Mouse (Mus musculus) forebrain, embryonic 13.5 days (tissue): ENCODE measurements around the gene Itga11. TPM values are rescaled to one million over a fixed set of nuclear protein-coding genes. Genes with fewer than 3 reads are reported as not detected.
A peak's percentile ranks its signal among the peaks of the same experiment; 100 is the strongest.
"Not testable (repeated sequence)": the region's sequence is repeated elsewhere in the genome, so short reads cannot be mapped to it uniquely, and the experiment has no call there.

Source experiments
- ATAC-seq: fragments of 200-750 bp; cut with Nextera tagmentation; 2 replicates; pipeline ENCODE4 v1.8.0; 2017
- H3K27ac ChIP-seq: fragments of 300-500 bp; sonication (generic); 2 replicates; pipeline ENCODE4 v1.5.1; 2015; ENCODE audit warnings: inconsistent platforms, mild to moderate bottlenecking, moderate library complexity
- H3K27me3 ChIP-seq: fragments of 300-500 bp; sonication (generic); 2 replicates; pipeline ENCODE4 v1.6.1; 2015; ENCODE audit warnings: mild to moderate bottlenecking, inconsistent platforms
- H3K36me3 ChIP-seq: fragments of 300-500 bp; sonication (generic); 2 replicates; pipeline ENCODE4 v1.6.1; 2015; ENCODE audit warnings: mild to moderate bottlenecking, inconsistent platforms; ENCODE audit not compliant: poor library complexity, severe bottlenecking
- H3K4me1 ChIP-seq: fragments of 300-500 bp; sonication (generic); 2 replicates; pipeline ENCODE4 v1.6.1; 2015; ENCODE audit warnings: inconsistent platforms
- H3K4me2 ChIP-seq: fragments of 300-500 bp; sonication (generic); 2 replicates; pipeline ENCODE4 v1.6.1; 2015; ENCODE audit warnings: inconsistent platforms, mild to moderate bottlenecking, moderate library complexity
- H3K4me3 ChIP-seq: fragments of 300-500 bp; sonication (generic); 2 replicates; pipeline ENCODE4 v1.5.1; 2015; ENCODE audit warnings: mild to moderate bottlenecking, inconsistent platforms
- H3K9ac ChIP-seq: fragments of 300-500 bp; sonication (generic); 2 replicates; pipeline ENCODE4 v1.6.1; 2015; ENCODE audit warnings: mild to moderate bottlenecking, inconsistent platforms
- H3K9me3 ChIP-seq: fragments of 300-500 bp; sonication (generic); replicated peaks from 2 replicates; pipeline ENCODE4 v1.6.1; 2016; ENCODE audit warnings: inconsistent platforms
- WGBS: fragments of 180-500 bp; shearing (Covaris S2); methylation state at CpG from one replicate; pipeline ENCODE4 v1.1.7; 2015; 5-methylcytosine and 5-hydroxymethylcytosine counted together
- polyA plus RNA-seq: library from polyadenylated mRNA; unstranded; fragments of >200 nt; fragmentation: Nextera tagmentation; extraction: Ambion mirVana; gene quantifications from 2 replicates; pipeline ENCODE4 v1.2.1, GENCODE M21; 2015

Itga11 gene
- polyA plus RNA-seq, 1 experiment from 2014 or later = 1.1 TPM

DNA sequence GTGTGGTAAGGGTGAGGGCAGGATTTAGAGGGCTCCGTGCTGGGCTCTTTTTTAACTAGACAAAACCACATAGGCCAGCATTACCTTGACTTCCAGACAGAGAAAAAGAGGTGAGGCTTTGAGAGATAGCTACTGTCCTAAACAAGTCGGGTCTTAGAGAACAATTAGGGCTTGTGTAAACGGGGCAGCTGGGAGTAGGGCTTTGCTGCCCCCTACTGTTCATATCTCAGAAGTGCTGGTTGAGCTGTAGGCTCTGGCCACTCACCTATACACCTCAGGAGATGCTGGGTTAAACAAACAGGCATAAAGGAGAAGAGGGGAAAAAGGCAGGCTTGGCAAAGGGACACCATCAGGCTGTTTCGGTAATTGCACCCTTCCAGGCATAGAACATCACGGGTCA lies 99.8 kb downstream of the Itga11 start:
- 7% methylated on average over 5 of the region's 5 CpGs for WGBS
- Histone ChIP-seq H3K9ac (no peak overlapping the region), H3K4me3 (no peak overlapping the region), H3K27me3 (no peaks in the 10 kb centered on the region), H3K4me1 (peaks cover 9% of the 10 kb centered on the region), H3K27ac (no peak overlapping the region), H3K9me3 (no peaks in the 10 kb centered on the region), H3K36me3 (no peaks in the 10 kb centered on the region), H3K4me2 (no peak overlapping the region)
- ATAC-seq = peak; percentile 55; the same call in 1 of the 2 replicates

DNA sequence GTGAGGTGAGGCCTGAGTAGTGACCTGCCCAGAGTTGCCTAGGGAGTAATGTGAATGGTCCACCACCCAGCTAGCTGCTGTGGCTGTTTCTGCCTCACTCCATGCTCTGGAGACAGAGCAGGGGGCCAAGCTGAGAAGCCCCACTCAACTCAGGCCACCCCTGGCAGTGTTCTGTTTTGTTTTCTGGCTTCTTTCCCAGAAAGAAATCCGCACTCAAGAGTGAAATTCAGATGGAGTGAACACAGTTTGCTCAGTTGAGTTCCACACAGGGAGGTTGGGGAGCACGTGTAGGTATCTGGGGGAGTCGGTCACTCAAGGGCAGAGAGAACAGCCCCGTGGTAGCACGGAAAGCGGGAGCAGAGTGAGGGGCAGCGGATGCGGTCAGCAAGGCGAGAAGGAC lies 101.1 kb downstream of the Itga11 start:
- 89% methylated on average over 9 of the region's 9 CpGs for WGBS
- H3K4me3 ChIP-seq = no peak overlapping the region

DNA sequence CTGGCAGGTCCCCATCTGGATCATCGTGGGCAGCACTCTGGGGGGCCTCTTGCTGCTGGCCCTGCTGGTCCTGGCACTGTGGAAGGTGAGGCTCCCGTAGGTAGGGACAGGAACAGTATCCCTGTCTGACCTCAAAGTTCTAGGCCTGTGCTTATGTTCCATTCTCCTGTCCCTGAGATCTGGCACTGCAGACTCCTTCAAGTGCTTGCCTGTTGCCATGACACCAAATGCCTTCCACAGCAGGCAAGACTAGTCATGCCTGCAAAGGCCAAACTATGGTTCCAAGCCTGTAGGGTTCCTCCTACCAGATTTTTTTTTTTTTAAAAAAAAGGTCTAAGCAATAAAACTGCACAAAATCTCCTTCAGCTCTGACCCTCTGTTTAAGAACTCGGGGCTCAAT lies 104.3 kb downstream of the Itga11 start:
- Histone ChIP-seq H3K4me1 (peaks cover 25% of the 10 kb centered on the region), H3K36me3 (no peaks in the 10 kb centered on the region), H3K27me3 (no peaks in the 10 kb centered on the region), H3K4me2 (no peak overlapping the region), H3K9me3 (no peaks in the 10 kb centered on the region), H3K9ac (no peak overlapping the region), H3K4me3 (no peak overlapping the region), H3K27ac (0 out of 2 replicates have a peak overlapping the region, but pooled peaks have one; percentile 7)
- 62% methylated on average over 3 of the region's 3 CpGs for WGBS
- no peak for ATAC-seq

More for the DNA sequence above, 101.1 kb downstream of the Itga11 start:
- Histone ChIP-seq H3K9ac (no peak overlapping the region), H3K4me2 (no peak overlapping the region), H3K27me3 (no peaks in the 10 kb centered on the region), H3K4me1 (peaks cover 22% of the 10 kb centered on the region), H3K36me3 (no peaks in the 10 kb centered on the region), H3K27ac (no peak overlapping the region), H3K9me3 (no peaks in the 10 kb centered on the region)
- no peak for ATAC-seq

DNA sequence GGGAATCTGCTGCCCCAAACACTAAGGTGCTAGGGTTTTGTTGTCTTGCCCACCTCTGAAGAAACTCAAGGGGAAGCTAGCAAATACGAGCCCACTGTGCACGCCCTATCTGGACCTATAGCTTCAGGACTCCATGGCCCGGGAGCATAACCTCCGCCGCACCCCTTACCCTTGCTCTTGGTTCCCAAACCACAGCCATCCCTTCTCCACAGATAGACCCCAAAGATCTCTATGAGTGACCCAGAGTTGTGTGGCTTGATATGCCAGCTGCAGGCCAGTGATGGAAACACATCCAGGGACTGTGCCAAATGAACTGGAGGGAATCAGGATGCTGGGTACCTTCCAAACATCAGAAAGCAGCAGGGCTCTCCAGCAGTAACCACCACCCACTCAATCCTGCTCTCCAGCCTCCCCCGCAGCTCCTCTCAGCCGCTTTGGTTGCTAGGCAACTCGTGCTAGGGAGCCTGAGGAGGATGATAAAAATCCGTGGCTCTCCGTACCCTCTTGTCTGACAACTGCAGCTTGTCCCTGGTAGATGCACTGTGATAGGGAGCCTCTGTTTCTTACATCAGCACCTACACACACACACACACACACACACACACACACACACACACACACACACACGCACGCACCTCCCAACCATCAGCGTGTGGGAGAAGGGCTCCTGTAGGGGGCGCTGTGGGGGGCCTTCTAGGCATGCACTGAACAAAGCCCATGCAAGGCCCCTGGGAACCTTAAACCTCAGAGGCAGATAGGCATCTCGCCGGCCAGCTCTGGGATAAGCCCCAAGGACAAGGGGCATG lies 105.6 kb downstream of the Itga11 start:
- H3K9ac ChIP-seq = peak overlapping the region; percentile 16; the same call in 1 of the 2 replicates
- WGBS = 30% methylated on average over 16 of the region's 16 CpGs
- peak overlapping the region; percentile 74 for H3K27ac ChIP-seq
- H3K36me3 ChIP-seq = no peaks in the 10 kb centered on the region
- H3K4me3 ChIP-seq = peak overlapping the region; percentile 12
- no peaks in the 10 kb centered on the region for H3K9me3 ChIP-seq
- peak overlapping the region; percentile 43 for H3K4me2 ChIP-seq
- no peaks in the 10 kb centered on the region for H3K27me3 ChIP-seq
- peaks cover 25% of the 10 kb centered on the region for H3K4me1 ChIP-seq
- peak; percentile 84 for ATAC-seq

DNA sequence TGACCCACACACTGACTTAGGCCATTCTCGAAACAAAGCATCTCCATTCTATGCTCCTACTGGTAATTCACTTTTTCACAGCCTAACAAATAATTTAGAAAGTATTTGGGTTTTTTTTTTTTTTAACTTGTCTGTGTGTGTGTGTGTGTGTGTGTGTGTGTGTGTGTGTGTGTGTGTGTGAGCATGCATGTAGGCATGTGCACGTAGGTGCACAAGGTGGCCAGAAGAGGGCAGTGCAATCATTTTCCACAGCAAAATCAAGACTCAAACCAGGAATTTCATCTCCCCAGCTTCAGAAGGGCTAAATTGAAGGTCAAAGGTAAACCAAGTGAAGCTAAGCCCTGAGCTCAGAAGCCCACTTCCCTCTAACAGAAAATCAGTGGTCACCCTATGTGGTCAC lies 106.6 kb downstream of the Itga11 start:
- no peak overlapping the region for H3K9ac ChIP-seq
- WGBS = 89% methylated on average over 2 of the region's 2 CpGs
- H3K4me1 ChIP-seq = peaks cover 25% of the 10 kb centered on the region
- H3K27me3 ChIP-seq = no peaks in the 10 kb centered on the region
- ATAC-seq = no peak
- no peak overlapping the region for H3K4me3 ChIP-seq
- H3K9me3 ChIP-seq = no peaks in the 10 kb centered on the region
- no peaks in the 10 kb centered on the region for H3K36me3 ChIP-seq
- no peak overlapping the region; the same call in 1 of the 2 replicates for H3K27ac ChIP-seq
- H3K4me2 ChIP-seq = no peak overlapping the region

DNA sequence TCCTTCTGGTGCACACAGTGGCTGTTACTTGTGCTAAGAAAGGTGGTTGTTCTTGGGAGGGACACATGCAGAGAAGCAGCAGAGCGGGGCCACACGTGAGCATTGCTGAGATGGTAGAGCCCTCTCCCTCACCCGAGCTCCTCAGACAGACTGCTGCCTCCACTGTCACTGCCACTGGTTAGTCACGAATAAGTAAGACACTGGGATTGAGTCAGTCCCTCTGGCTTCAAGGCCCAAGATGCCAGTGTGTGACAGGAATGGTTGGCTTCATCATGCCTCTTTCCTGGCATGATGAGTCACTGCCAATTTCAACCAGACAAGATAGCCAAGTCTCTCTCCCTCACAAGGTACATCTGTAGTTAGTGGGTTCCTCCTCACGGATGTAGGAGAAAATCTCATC lies 109.1 kb downstream of the Itga11 start:
- Histone ChIP-seq H3K27me3 (no peaks in the 10 kb centered on the region), H3K36me3 (0 out of 2 replicates have a peak, but pooled peaks cover 5% of the 10 kb centered on the region), H3K4me1 (peaks cover 23% of the 10 kb centered on the region), H3K4me3 (no peak overlapping the region), H3K27ac (no peak overlapping the region), H3K4me2 (no peak overlapping the region), H3K9me3 (no peaks in the 10 kb centered on the region), H3K9ac (no peak overlapping the region)
- 76% methylated on average over 5 of the region's 5 CpGs for WGBS
- no peak for ATAC-seq

DNA sequence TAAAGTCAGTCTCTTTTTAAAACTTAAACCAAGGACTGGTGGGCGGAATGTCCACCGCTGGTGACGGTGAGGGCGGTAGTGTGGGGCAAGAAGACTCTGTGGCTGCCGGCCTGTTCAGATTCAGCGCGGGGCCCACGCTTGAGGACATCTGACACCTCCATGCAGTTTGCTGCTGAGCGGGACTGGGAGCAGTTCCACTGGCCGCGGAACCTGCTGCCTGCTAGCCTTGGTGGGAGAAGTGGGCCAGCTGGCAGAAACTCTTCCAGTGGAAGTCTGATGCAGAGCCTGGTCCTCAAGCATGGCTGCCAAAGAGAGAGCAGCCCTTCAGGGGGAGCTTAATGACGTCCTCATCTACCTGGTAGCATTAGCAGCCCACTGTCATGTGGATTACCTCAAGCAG lies 112.2 kb downstream of the Itga11 start:
- Histone ChIP-seq H3K36me3 (peaks cover 26% of the 10 kb centered on the region; the same call in 1 of the 2 replicates), H3K9ac (no peak overlapping the region), H3K4me2 (no peak overlapping the region), H3K27ac (no peak overlapping the region), H3K4me1 (no peaks in the 10 kb centered on the region), H3K9me3 (no peaks in the 10 kb centered on the region), H3K4me3 (no peak overlapping the region), H3K27me3 (no peaks in the 10 kb centered on the region)
- ATAC-seq = no peak
- 87% methylated on average over 12 of the region's 12 CpGs for WGBS

DNA sequence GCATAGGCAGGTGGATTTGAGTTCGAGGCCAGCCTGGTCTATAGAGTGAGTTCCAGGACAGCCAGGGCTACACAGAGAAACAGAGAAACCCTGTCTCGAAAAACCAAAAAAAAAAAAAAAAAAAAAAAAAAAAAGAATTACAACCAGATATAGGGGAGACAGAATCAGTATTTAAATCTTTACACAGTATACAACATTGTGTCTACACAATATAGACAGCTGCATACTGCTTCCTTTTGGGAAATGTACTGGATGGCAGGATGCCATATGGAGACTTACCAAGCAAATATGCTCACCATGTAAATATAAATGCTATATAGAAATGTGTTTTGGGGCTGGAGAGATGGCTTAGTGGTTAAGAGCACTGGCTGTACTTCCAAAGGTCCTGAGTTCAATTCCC lies 121.6 kb downstream of the Itga11 start:
- not testable (repeated sequence) for H3K4me3 ChIP-seq, H3K27me3 ChIP-seq, H3K4me2 ChIP-seq, H3K27ac ChIP-seq, H3K9ac ChIP-seq, H3K4me1 ChIP-seq, ATAC-seq, H3K9me3 ChIP-seq
- H3K36me3 ChIP-seq = peaks cover 46% of the 10 kb centered on the region
- 91% methylated on average over 2 of the region's 2 CpGs for WGBS

DNA sequence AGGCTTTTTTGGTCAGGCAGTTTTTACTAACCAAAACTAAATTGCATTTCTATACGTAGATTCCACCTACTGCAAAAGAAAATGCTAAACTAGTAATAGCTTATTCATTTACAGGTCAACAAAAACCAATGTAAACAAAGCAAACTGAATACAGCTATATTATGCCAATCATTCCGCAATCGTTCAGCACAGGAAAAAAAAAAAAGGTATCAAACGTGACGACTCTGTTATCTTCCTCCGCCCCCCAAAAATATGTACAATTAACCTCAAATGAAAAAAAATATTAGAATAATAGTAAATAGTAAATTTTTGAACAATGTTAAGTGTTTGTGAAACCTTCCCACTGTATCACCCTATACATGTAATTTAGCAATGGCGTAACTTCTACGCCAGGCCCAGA lies 132.5 kb downstream of the Itga11 start:
- Histone ChIP-seq H3K4me2 (peak overlapping the region; percentile 93), H3K27ac (no peak overlapping the region), H3K9ac (peak overlapping the region; percentile 96), H3K27me3 (no peaks in the 10 kb centered on the region), H3K4me3 (peak overlapping the region; percentile 98), H3K4me1 (peaks cover 34% of the 10 kb centered on the region), H3K36me3 (no peaks in the 10 kb centered on the region), H3K9me3 (no peaks in the 10 kb centered on the region)
- no peak for ATAC-seq
- 20% methylated on average over 8 of the region's 8 CpGs for WGBS

DNA sequence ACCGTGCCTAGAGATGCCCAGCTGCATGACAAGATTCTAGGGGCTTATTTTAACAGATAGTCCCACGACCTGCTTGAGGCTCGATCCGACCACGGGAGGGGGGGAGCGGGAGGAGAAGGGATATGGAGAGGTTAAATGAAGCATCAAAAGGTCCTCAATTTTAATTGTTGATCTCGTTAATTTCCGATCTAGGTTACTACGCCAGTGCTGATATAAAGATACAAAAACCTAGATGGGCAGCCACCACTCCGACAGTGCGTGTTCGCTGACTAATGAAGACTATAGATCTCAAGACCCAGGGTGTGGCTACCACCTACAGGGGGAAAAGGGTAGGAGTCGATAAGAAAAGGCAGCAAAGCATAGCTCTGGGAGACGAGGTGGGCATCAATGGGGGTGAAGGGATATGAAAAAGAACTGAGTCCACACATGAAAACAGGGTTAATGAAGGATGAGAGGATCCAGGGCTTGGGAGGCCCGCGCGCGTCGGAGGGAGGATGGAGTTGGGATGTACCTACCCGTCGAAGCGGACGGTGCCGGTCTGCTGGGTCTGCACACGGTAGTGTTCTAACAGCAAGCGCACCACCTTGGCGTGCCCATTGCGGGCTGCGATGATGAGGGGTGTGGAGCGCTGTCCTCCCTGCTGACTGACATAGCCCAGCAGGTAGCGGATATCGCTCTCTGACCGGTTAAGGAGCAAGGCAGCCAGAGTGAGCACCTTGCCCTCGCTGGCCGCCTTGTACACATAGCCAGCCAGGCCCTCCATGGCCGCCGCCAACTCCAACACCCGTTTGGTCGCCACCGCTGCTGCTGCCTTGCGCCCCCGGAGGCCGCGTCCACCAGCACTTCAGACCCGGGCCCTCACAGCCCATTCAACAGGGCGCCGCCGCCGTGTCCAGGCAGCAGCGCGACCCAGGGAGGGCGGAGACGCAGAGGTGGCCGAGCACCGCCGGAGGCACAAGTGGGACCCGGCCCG lies 133.2 kb downstream of the Itga11 start:
- H3K9me3 ChIP-seq = no peaks in the 10 kb centered on the region
- WGBS = under 1% methylated on average over 58 of the region's 58 CpGs
- peak overlapping the region; percentile 93 for H3K4me2 ChIP-seq
- H3K36me3 ChIP-seq = no peaks in the 10 kb centered on the region
- peak; percentile 68 for ATAC-seq
- peaks cover 34% of the 10 kb centered on the region for H3K4me1 ChIP-seq
- H3K27ac ChIP-seq = peak overlapping the region; percentile 97
- H3K9ac ChIP-seq = peak overlapping the region; percentile 96
- H3K27me3 ChIP-seq = no peaks in the 10 kb centered on the region
- H3K4me3 ChIP-seq = peak overlapping the region; percentile 98

DNA sequence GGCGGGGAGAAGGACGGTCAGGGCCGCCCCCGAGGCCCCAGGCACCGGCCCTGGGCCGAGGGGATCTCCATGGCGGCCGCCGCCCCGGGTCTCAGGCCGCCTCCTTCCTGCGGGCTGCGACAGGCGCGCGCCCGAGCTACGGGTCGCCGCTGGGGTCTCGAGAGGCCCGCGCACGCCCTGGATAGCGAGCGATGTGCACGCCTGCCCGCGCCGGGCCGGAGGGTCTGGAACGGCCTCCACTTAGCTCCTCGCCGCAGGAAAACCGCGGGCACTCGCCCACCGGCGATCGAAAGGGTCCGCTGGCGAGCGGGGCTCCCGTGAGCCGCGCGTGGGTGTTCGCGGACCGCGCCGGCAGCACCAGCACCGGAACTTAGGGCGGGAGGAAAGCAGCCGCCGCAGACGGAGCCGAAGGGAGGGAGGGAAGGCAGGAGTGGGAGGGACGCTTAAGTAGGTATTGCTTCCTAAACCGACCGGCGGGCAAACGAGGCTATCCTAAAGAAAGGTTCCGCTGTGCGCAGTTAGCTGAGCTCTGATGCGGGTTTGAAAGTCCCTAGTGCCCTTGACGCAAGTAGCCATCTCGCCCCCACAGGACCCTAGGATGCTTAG lies 134.0 kb downstream of the Itga11 start, which contains the start of gene Fem1b:
Gene Fem1b (minus strand): TSS at position 419 of the 606 bp plus-strand sequence.
- H3K36me3 ChIP-seq = no peaks in the 10 kb centered on the region
- WGBS = under 1% methylated on average over 67 of the region's 68 CpGs
- peaks cover 34% of the 10 kb centered on the region for H3K4me1 ChIP-seq
- H3K27me3 ChIP-seq = no peaks in the 10 kb centered on the region
- peak within 1 kb of the TSS; percentile 93 for H3K4me2 ChIP-seq
- ATAC-seq = peak; percentile 95
- peak within 1 kb of the TSS; percentile 97 for H3K27ac ChIP-seq
- peak within 1 kb of the TSS; percentile 96 for H3K9ac ChIP-seq
- peak within 1 kb of the TSS; percentile 98 for H3K4me3 ChIP-seq
- no peaks in the 10 kb centered on the region for H3K9me3 ChIP-seq
